Mouse (Mus musculus) heart, adult 2 months (tissue): ENCODE measurements around the gene Klrb1b.

Experiments
- CTCF ChIP-seq: fragments of 200-600 bp; IDR thresholded peaks from 2 replicates; pipeline ENCODE4 v1.8.1; 2022; ENCODE audit warnings: antibody characterized with exemption, mild to moderate bottlenecking, moderate library complexity
- POLR2A ChIP-seq: fragments of 200-500 bp; IDR thresholded peaks from 2 replicates; pipeline ENCODE4 v1.6.1; 2011; ENCODE audit warnings: mild to moderate bottlenecking, low read depth, low read length, control low read depth; ENCODE audit not compliant: insufficient read depth

DNA sequence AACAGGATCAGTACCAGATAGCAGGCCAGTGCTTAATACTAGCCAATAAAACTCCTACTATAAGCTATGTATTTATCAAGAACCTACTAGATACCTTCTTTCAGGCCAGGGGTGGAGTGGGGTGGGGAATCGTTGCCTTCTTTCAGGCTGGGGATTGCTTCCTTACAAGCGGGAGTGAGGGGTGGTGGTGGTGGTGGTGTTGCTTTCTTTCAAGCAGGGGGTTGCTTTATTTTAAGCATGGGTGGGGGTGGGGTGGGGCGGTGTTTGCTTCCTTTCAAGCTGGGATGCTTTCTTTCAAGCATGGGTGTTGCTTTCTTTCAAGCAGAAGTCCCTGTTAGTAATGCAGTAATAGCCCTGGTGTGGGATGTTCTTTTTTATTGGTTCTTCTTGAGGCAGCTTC lies 42.7 kb upstream of the Klrb1b start:
- TF ChIP-seq CTCF: no peak
- TF ChIP-seq POLR2A: no peak
